Mouse (Mus musculus) layer of hippocampus, adult 8-10 months (tissue): ENCODE data around the gene Pa2g4. TPM values are rescaled to one million over a fixed set of nuclear protein-coding genes. Genes with fewer than 3 reads are reported as not detected.

Experiments
- microRNA-seq, 2 experiments: library from miRNA; unstranded; fragments of <30 nt; microRNA quantifications; one replicate each; pipeline ENCODE4 v1.2.0; 2022
- total RNA-seq, 4 experiments: library from RNA; stranded (reverse); gene quantifications; 2 replicates each; pipeline ENCODE4 v1.2.4; 2022

The Pa2g4 gene
- total RNA-seq, 4 experiments from 2014 or later, result 58.7 to 62.0 (median 59.0) TPM

Small RNAs within 50 kb of the gene (microRNA-seq; reads per million reads assigned to microRNA genes)
- gene Gm47275 (0 to 0.32 reads per million in 2 experiments), gene Mir6916 (0 reads per million in 2 experiments), gene Mir6917 (0 reads per million in 2 experiments)

Other genes starting within 250 kb of the Pa2g4 start
- 10 to 100 TPM; 69.2 to 89.4 (median 82.4) TPM for gene Cnpy2, start 243.5 kb downstream of the Pa2g4 start, total RNA-seq
- gene Cs, start 228.3 kb downstream of the Pa2g4 start, total RNA-seq, result 100 to 1,000 TPM; 221 to 231 (median 224) TPM
- gene Coq10a, start 197.0 kb downstream of the Pa2g4 start, total RNA-seq, result 10 to 100 TPM; 47.5 to 57.4 (median 51.9) TPM
- gene Ankrd52, start 188.9 kb downstream of the Pa2g4 start, total RNA-seq, result 10 to 100 TPM; 46.3 to 57.3 (median 50.2) TPM
- gene Slc39a5, start 164.8 kb downstream of the Pa2g4 start, total RNA-seq, result under 1 TPM in 3 of 4 experiments, not detected in 1; 0.35 to 0.45 (median 0.43) TPM
- 100 to 1,000 TPM in 2 of 4 experiments, 10 to 100 TPM in 2; 94.4 to 107 (median 100) TPM for gene Nabp2, start 154.5 kb downstream of the Pa2g4 start, total RNA-seq
- gene Rnf41, start 154.3 kb downstream of the Pa2g4 start, total RNA-seq, result 10 to 100 TPM; 71.7 to 79.9 (median 75.7) TPM
- 100 to 1,000 TPM; 238 to 267 (median 258) TPM for gene Smarcc2, start 106.7 kb downstream of the Pa2g4 start, total RNA-seq
- gene Myl6, start 71.8 kb downstream of the Pa2g4 start, total RNA-seq, result 100 to 1,000 TPM; 486 to 591 (median 538) TPM
- 10 to 100 TPM; 18.4 to 23.6 (median 22.6) TPM for gene Myl6b, start 67.3 kb downstream of the Pa2g4 start, total RNA-seq
- gene Esyt1, start 40.1 kb downstream of the Pa2g4 start, total RNA-seq, result 10 to 100 TPM in 2 of 4 experiments, 1 to 10 TPM in 2; 7.0 to 11.5 (median 9.3) TPM
- gene Zc3h10, start 18.2 kb downstream of the Pa2g4 start, total RNA-seq, result 10 to 100 TPM; 12.7 to 17.0 (median 15.2) TPM
- 1,000 to 10,000 TPM; 1,259 to 1,817 (median 1,529) TPM for gene Rpl41, start 16.7 kb downstream of the Pa2g4 start, total RNA-seq
- gene Erbb3, start 23.7 kb upstream of the Pa2g4 start, total RNA-seq, result 1 to 10 TPM; 6.8 to 8.4 (median 8.1) TPM
- 100 to 1,000 TPM; 141 to 325 (median 239) TPM for gene Rps26, start 60.8 kb upstream of the Pa2g4 start, total RNA-seq
- 10 to 100 TPM; 15.5 to 19.8 (median 16.2) TPM for gene Ikzf4, start 80.0 kb upstream of the Pa2g4 start, total RNA-seq
- 10 to 100 TPM; 12.0 to 16.6 (median 14.3) TPM for gene Suox, start 108.1 kb upstream of the Pa2g4 start, total RNA-seq
- 100 to 1,000 TPM; 132 to 151 (median 135) TPM for gene Rab5b, start 130.3 kb upstream of the Pa2g4 start, total RNA-seq
- 1 to 10 TPM in 3 of 4 experiments, under 1 TPM in 1; 0.62 to 2.4 (median 1.1) TPM for gene Pmel, start 138.2 kb upstream of the Pa2g4 start, total RNA-seq
- gene Cdk2, start 139.0 kb upstream of the Pa2g4 start, total RNA-seq, result 1 to 10 TPM; 2.5 to 4.3 (median 3.4) TPM
- 10 to 100 TPM; 11.3 to 15.4 (median 13.9) TPM for gene Dgka, start 178.9 kb upstream of the Pa2g4 start, total RNA-seq
- 10 to 100 TPM; 19.6 to 27.3 (median 25.7) TPM for gene Pym1, start 181.9 kb upstream of the Pa2g4 start, total RNA-seq
- 1 to 10 TPM in 2 of 4 experiments, under 1 TPM in 2; 0.64 to 3.3 (median 1.5) TPM for gene Mmp19, start 224.9 kb upstream of the Pa2g4 start, total RNA-seq
- 10 to 100 TPM; 60.8 to 71.5 (median 65.6) TPM for gene Dnajc14, start 238.1 kb upstream of the Pa2g4 start, total RNA-seq
- 10 to 100 TPM in 3 of 4 experiments, 1 to 10 TPM in 1; 9.5 to 13.9 (median 11.6) TPM for gene Tmem198b, start 238.4 kb upstream of the Pa2g4 start, total RNA-seq